Mouse (Mus musculus) MEL (cell line): ENCODE data around the gene Abi3. TPM values are rescaled to one million over a fixed set of nuclear protein-coding genes. Genes with fewer than 3 reads are reported as not detected.
A peak's percentile ranks its signal among the peaks of the same experiment; 100 is the strongest.

ENCODE experiments used
- DNase-seq: peaks from one replicate; pipeline ENCODE4 v3.0.0; 2011; ENCODE audit warnings: low read depth, low spot score
- H3K27ac ChIP-seq: 2 replicates; pipeline ENCODE4 v1.5.1; 2012; ENCODE audit warnings: low read depth, mild to moderate bottlenecking, control low read depth, low read length, moderate library complexity; ENCODE audit not compliant: control insufficient read depth
- H3K27me3 ChIP-seq, 2 experiments: fragments of 150-350 bp in 1 of 2; sonication (generic) in 1 of 2; 2 replicates each; pipeline ENCODE4 v1.6.1; 2012; ENCODE audit warnings: low read length in 2 of 2, mild to moderate bottlenecking in 2 of 2, improper control_type of control experiment in 1 of 2, moderate library complexity in 1 of 2; ENCODE audit not compliant: insufficient read depth in 2 of 2, control insufficient read depth in 1 of 2
- H3K36me3 ChIP-seq, 2 experiments: 2 replicates each; pipeline ENCODE4 v1.6.1; 2012 to 2014; ENCODE audit warnings: low read length in 2 of 2, improper control_type of control experiment in 1 of 2, inconsistent platforms in 1 of 2, mild to moderate bottlenecking in 1 of 2; ENCODE audit not compliant: insufficient read depth in 2 of 2, control insufficient read depth in 1 of 2
- H3K4me1 ChIP-seq, 2 experiments: fragments of 150-350 bp in 1 of 2; sonication (generic) in 1 of 2; 2 replicates each; pipeline ENCODE4 v1.6.1; 2012; ENCODE audit warnings: low read length in 2 of 2, improper control_type of control experiment in 1 of 2, mild to moderate bottlenecking in 1 of 2; ENCODE audit not compliant: insufficient read depth in 2 of 2, control insufficient read depth in 1 of 2
- H3K4me3 ChIP-seq, 2 experiments: fragments of 150-350 bp in 1 of 2; sonication (generic) in 1 of 2; 2 replicates each; pipeline ENCODE4 v1.5.1; 2012; ENCODE audit warnings: low read depth in 2 of 2, low read length in 2 of 2, mild to moderate bottlenecking in 2 of 2, moderate library complexity in 2 of 2, control low read depth in 1 of 2, improper control_type of control experiment in 1 of 2; ENCODE audit not compliant: control insufficient read depth in 1 of 2, insufficient read depth in 1 of 2
- H3K79me2 ChIP-seq: 2 replicates; pipeline ENCODE4 v1.6.1; 2012; ENCODE audit warnings: mild to moderate bottlenecking, low read length, moderate library complexity; ENCODE audit not compliant: control insufficient read depth, poor library complexity, insufficient read depth
- H3K9ac ChIP-seq: 2 replicates; pipeline ENCODE4 v1.6.1; 2012; ENCODE audit warnings: low read depth, mild to moderate bottlenecking, control low read depth, low read length, moderate library complexity; ENCODE audit not compliant: control insufficient read depth, poor library complexity, severe bottlenecking
- H3K9me3 ChIP-seq: fragments of 150-350 bp; sonication (generic); replicated peaks from 2 replicates; pipeline ENCODE4 v1.6.1; 2012; ENCODE audit warnings: mild to moderate bottlenecking, low read length, improper control_type of control experiment, moderate library complexity; ENCODE audit not compliant: insufficient read depth
- CTCF ChIP-seq, 3 experiments: IDR thresholded peaks in 2 of 3; conservative IDR thresholded peaks in 1 of 3; 2 replicates each; pipeline ENCODE4 v1.5.1; 2011 to 2012; ENCODE audit warnings: low read length in 3 of 3, low read depth in 2 of 3, mild to moderate bottlenecking in 2 of 3, improper control_type of control experiment in 1 of 3, inconsistent platforms in 1 of 3, mixed read lengths in 1 of 3, moderate library complexity in 1 of 3; ENCODE audit not compliant: control insufficient read depth in 1 of 3, insufficient read depth in 1 of 3, poor library complexity in 1 of 3, severe bottlenecking in 1 of 3
- E2F4 ChIP-seq: IDR thresholded peaks from 2 replicates; pipeline ENCODE4 v1.6.1; 2011; ENCODE audit warnings: low read depth, low read length, improper control_type of control experiment, borderline replicate concordance
- ELF1 ChIP-seq: IDR thresholded peaks from 2 replicates; pipeline ENCODE4 v1.6.1; 2014; ENCODE audit warnings: low read depth, mild to moderate bottlenecking, inconsistent platforms, low read length, improper control_type of control experiment, moderate library complexity
- HCFC1 ChIP-seq: IDR thresholded peaks from 2 replicates; pipeline ENCODE4 v1.6.1; 2012; ENCODE audit warnings: low read depth, mild to moderate bottlenecking, inconsistent platforms, low read length, improper control_type of control experiment, moderate library complexity
- MXI1 ChIP-seq: IDR thresholded peaks from 2 replicates; pipeline ENCODE4 v1.6.1; 2011; ENCODE audit warnings: mild to moderate bottlenecking, low read depth, low read length, improper control_type of control experiment
- NELFE ChIP-seq: IDR thresholded peaks from 2 replicates; pipeline ENCODE4 v1.6.1; 2011; ENCODE audit warnings: low read depth, low read length, improper control_type of control experiment
- RAD21 ChIP-seq: IDR thresholded peaks from 2 replicates; pipeline ENCODE4 v1.6.1; 2011; ENCODE audit warnings: mild to moderate bottlenecking, low read depth, low read length, improper control_type of control experiment
- TBP ChIP-seq: IDR thresholded peaks from 2 replicates; pipeline ENCODE4 v1.8.0; 2011; ENCODE audit warnings: low read depth, low read length, improper control_type of control experiment
- USF1 ChIP-seq: IDR thresholded peaks from 2 replicates; pipeline ENCODE4 v1.6.1; 2014; ENCODE audit warnings: low read depth, mild to moderate bottlenecking, inconsistent platforms, low read length, improper control_type of control experiment, moderate library complexity
- ZC3H11A ChIP-seq: IDR thresholded peaks from 2 replicates; pipeline ENCODE4 v1.6.1; 2012; ENCODE audit warnings: low read depth, mild to moderate bottlenecking, inconsistent platforms, low read length, improper control_type of control experiment
- ZKSCAN1 ChIP-seq: IDR thresholded peaks from 2 replicates; pipeline ENCODE4 v1.6.1; 2012; ENCODE audit warnings: low read depth, mild to moderate bottlenecking, inconsistent platforms, low read length, improper control_type of control experiment, moderate library complexity
- ZMIZ1 ChIP-seq: IDR thresholded peaks from 2 replicates; pipeline ENCODE4 v1.6.1; 2012; ENCODE audit warnings: low read depth, mild to moderate bottlenecking, inconsistent platforms, low read length, improper control_type of control experiment, moderate library complexity
- ZNF384 ChIP-seq: IDR thresholded peaks from 2 replicates; pipeline ENCODE4 v1.6.1; 2012; ENCODE audit warnings: low read depth, mild to moderate bottlenecking, inconsistent platforms, low read length, improper control_type of control experiment
- polyA plus RNA-seq, 2 experiments: library from polyadenylated mRNA; stranded (reverse) in 1 of 2; unstranded in 1 of 2; fragments of >175 nt in 1 of 2; fragments of >200 nt in 1 of 2; gene quantifications; 2 replicates each; pipeline versions ENCODE4 v1.2.1 to v1.2.4; 2012; ENCODE audit warnings: low replicate concordance in 2 of 2, low read depth in 1 of 2; ENCODE audit not compliant: insufficient read length in 2 of 2, insufficient read depth in 1 of 2, missing spikeins in 1 of 2
- total RNA-seq: library from RNA; depleted of rRNA; stranded (reverse); fragments of 300-350 nt; gene quantifications from 2 replicates; pipeline ENCODE4 v1.2.3, GENCODE M21; 2012

The Abi3 gene
- total and polyA plus RNA-seq, 3 experiments, result 3.3 to 15.4 TPM; not detected in 1

DNA sequence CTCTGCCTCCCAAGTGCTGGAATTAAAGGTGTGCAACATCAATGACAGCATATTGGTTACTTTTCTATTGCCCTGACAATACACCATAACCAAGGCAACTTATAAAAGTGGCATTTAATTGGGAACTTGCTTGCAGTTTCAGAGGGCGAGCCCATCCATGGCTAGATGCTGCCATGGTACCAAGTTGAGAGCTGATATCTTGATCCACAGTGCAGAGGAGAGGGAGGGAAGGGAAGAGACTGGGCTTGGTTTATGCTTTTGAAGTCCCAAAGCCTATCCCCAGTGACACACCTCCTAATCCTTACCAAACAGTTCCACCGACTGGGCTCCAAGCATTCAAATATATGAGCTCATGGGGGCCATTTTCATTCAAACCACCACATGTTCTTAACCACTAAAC, 28.2 kb downstream of the Abi3 start:
- DNase-seq, result no peak
- Histone ChIP-seq H3K36me3 (peaks cover 0 to 7% of the 10 kb centered on the region in 2 experiments; a peak in 2 of 4 replicates), H3K79me2 (no peaks in the 10 kb centered on the region), H3K9me3 (no peaks in the 10 kb centered on the region), H3K4me1 (peaks cover 8 to 19% of the 10 kb centered on the region in 2 experiments), H3K9ac (no peak overlapping the region), H3K27ac (no peak overlapping the region), H3K4me3 (no peak overlapping the region), H3K27me3 (no peaks in the 10 kb centered on the region)
- no peak for TF ChIP-seq CTCF (IDR thresholded peaks at IDR 0.05 in 2 of 3, conservative IDR thresholded peaks at IDR 0.05 in 1 of 3; ENCODE audit: control insufficient read depth in 1 of 3, insufficient read depth in 1 of 3, low read depth in 2 of 3, low read length in 3 of 3, poor library complexity in 1 of 3, severe bottlenecking in 1 of 3)
- 0 out of 2 replicates have a peak, but pooled peaks have one; percentile 19 for TF ChIP-seq NELFE

DNA sequence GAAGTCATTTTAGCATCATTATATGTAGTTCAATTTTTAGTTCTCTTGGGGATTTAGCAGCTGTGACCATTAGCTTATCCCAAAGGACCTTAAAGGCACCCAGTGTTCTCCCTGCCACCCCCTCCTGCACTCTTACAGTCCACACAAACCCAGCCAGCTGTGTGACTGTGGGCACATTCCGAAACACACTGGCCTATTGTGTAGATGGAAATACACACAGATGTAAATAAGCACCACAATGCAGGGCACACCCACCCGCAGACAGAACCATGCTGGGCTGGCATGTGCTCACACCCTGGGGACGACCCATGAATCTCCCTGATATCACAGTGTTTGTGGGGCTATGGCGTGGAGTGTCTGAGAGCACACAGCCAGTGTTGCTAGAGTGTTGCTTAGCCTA, 30.1 kb downstream of the Abi3 start:
- Histone ChIP-seq H3K4me3 (no peak overlapping the region), H3K79me2 (no peaks in the 10 kb centered on the region), H3K27ac (no peak overlapping the region), H3K36me3 (peaks cover 0 to 14% of the 10 kb centered on the region in 2 experiments; a peak in 2 of 4 replicates), H3K9ac (no peak overlapping the region), H3K9me3 (no peaks in the 10 kb centered on the region), H3K4me1 (peaks cover 11 to 31% of the 10 kb centered on the region in 2 experiments), H3K27me3 (no peaks in the 10 kb centered on the region)
- no peak for TF ChIP-seq RAD21
- no peak for DNase-seq

DNA sequence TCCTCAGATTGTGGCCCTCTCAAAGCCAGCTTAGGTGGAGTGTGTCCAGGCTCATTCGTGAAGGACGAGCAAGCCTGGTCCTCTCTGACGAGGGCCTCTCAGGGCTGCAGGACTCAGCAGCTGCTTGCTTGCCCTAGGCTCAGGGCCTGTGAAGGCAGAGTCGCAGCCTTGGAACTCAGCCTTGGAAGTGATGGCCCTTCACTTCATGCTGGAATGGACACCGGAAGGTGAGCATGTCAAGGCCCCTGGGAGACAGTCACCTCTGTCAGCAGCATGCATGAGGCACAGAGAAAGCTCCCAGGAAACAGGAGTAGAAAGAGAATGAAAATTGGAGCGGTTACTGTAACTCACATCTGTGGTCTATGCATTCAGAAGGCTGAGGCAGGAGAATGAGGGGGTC, 30.5 kb downstream of the Abi3 start:
- Histone ChIP-seq H3K4me3 (no peak overlapping the region), H3K9ac (no peak overlapping the region), H3K27ac (no peak overlapping the region), H3K9me3 (no peaks in the 10 kb centered on the region), H3K79me2 (no peaks in the 10 kb centered on the region), H3K36me3 (peaks cover 0 to 14% of the 10 kb centered on the region in 2 experiments; a peak in 2 of 4 replicates), H3K27me3 (no peaks in the 10 kb centered on the region), H3K4me1 (peaks cover 11 to 31% of the 10 kb centered on the region in 2 experiments)
- TF ChIP-seq ZNF384 (no peak), ELF1 (no peak), MXI1 (no peak), TBP (no peak), HCFC1 (no peak), ZMIZ1 (no peak), E2F4 (no peak), ZC3H11A (no peak), ZKSCAN1 (no peak), USF1 (no peak)
- no peak for DNase-seq
